Mouse (Mus musculus): ENCODE measurements around the gene B4galt5. TPM values are rescaled to one million over a fixed set of nuclear protein-coding genes. Genes with fewer than 3 reads are reported as not detected.

The B4galt5 gene
- polyA plus RNA-seq, 1 experiment from 2014 or later, result 6.0 TPM

DNA sequence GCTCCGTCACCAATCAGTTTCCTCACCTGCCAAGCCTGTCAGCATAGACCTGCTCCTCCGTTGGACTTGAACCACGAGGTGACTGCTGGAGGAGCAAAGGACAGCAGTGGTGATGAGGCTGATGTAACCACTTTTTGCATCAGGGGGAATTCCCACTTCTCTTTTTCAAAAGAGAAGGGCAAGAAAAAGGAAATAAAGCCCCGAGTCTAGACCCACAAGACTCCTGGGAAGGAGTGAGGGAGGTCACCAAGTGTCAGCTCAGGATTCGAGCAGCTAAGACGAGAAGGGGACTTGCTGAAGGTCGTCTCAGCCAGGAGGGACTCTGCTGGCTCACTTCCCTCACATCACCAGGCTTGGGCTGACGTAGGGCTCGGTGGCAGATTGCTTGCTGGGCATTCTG, 26.2 kb upstream of the B4galt5 start:
- Histone ChIP-seq H3K27ac (no peak overlapping the region), H3K4me3 (no peak overlapping the region), H3K27me3 (ENCODE audit: poor library complexity, severe bottlenecking) (no peaks in the 10 kb centered on the region), H3K4me1 (peaks cover 15% of the 10 kb centered on the region), H3K36me3 (replicated peaks) (no peaks in the 10 kb centered on the region), H3K9me3 (no peaks in the 10 kb centered on the region)
- 85% methylated on average over 9 of the region's 9 CpGs for WGBS
- no peak for DNase-seq (ENCODE audit: extremely low spot score, low spot score)

DNA sequence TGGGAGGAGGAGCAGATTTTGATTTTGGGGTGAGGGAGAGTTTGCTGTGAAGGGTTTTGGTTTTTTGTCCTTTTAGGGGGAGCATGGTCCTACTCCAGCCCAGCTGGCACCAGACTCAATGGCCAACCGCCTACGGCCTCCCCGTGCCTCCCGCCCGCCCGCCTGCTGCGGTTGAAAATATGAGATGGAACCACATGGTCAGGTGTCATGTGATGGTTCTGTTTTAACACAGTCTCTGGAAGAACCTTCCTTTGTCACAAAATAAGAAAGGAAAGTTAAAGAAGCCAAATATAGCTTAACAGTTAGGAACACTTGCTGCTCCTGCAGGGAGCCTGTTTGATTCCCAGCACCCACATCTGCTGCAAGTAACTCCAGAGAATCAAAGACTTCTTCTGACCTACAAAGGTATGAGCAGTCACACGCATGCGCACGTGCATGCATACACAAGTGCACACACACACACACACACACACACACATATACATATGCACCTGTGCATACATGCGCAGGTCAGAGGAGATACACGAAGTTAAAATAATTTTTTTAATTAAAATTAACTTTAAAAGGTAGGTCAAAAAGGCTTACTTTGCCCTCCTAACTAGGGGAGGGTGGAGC, 25.3 kb upstream of the B4galt5 start:
- DNase-seq (ENCODE audit: extremely low spot score, low spot score), result no peak
- no peak overlapping the region for H3K4me3 ChIP-seq
- no peaks in the 10 kb centered on the region for H3K9me3 ChIP-seq
- no peaks in the 10 kb centered on the region for H3K36me3 ChIP-seq (replicated peaks)
- no peak overlapping the region for H3K27ac ChIP-seq
- no peaks in the 10 kb centered on the region for H3K27me3 ChIP-seq (ENCODE audit: poor library complexity, severe bottlenecking)
- 90% methylated on average over 12 of the region's 12 CpGs for WGBS
- H3K4me1 ChIP-seq, result peaks cover 12% of the 10 kb centered on the region

DNA sequence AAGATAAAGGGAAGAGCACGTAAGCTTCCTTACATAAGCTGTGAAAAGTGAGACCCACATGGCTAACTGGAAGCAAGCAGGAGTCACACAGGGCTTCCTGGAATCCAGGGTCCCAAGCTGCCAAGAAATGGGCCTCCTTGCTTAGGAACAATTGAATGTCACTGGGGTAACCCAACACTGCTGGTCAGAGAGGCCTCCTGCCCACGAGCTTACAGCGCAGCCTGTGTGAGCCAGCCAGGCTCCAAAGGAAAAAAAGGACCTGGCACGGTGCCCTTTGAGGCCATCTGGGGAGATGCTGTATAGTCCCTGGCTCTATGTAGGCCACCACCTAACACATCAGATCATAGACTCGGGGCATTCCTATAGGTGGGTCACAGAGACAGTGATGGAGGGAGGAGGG, 24.3 kb upstream of the B4galt5 start:
- DNase-seq (ENCODE audit: extremely low spot score, low spot score), result no peak
- Histone ChIP-seq H3K9me3 (no peaks in the 10 kb centered on the region), H3K27ac (no peak overlapping the region), H3K4me3 (no peak overlapping the region), H3K27me3 (ENCODE audit: poor library complexity, severe bottlenecking) (no peaks in the 10 kb centered on the region), H3K36me3 (replicated peaks) (no peaks in the 10 kb centered on the region), H3K4me1 (peaks cover 4% of the 10 kb centered on the region; the same call in 1 of the 2 replicates)
- 83% methylated on average over 5 of the region's 5 CpGs for WGBS

DNA sequence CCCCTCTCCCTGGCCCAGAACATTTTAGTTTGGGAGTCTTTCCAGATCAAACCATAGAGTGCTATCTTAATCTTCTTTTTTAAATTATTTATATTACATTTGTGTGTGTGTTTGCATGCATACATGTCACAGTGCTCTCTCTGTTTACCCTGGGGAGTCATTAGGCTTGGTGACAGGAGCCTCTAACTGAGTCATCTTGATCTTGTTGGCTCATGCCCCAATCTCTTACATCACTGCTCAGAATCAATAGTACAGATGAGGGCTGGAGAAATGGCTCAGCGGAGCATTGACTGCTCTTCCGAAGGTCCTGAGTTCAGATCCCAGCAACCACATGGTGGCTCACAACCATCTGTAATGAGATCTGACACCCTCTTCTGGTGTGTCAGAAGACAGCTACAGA, 22.5 kb upstream of the B4galt5 start:
- H3K36me3 ChIP-seq (replicated peaks), result no peaks in the 10 kb centered on the region
- no peak overlapping the region for H3K4me3 ChIP-seq
- H3K27ac ChIP-seq, result no peak overlapping the region
- H3K4me1 ChIP-seq, result 0 out of 2 replicates have a peak, but pooled peaks cover 6% of the 10 kb centered on the region
- no peaks in the 10 kb centered on the region for H3K9me3 ChIP-seq
- no peak for DNase-seq (ENCODE audit: extremely low spot score, low spot score)
- H3K27me3 ChIP-seq (ENCODE audit: poor library complexity, severe bottlenecking), result no peaks in the 10 kb centered on the region
- WGBS, result 90% methylated on average over 2 of the region's 2 CpGs

DNA sequence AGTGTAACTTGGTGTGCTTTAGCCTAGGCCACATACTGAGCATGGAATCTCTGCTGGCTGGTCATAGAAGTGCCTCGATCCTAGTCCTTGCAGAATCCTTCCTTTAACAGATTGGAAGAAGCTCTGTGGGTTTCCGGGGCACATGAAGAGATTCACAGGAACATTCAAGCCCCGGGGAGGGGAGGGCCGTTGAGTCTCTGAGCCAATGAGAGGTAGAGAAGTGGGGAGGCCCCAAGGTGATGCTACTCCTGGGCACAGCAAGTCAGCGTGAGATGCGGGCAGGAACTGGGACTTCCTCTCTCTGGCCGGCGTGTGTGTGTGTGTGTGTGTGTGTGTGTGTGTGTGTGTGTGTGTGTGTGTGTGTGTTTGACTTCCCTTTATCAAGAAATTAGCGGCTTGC, 19.3 kb upstream of the B4galt5 start:
- H3K9me3 ChIP-seq, result 0 out of 2 replicates have a peak, but pooled peaks cover 3% of the 10 kb centered on the region
- 86% methylated on average over 7 of the region's 9 CpGs for WGBS
- 0 out of 2 replicates have a peak, but pooled peaks cover 6% of the 10 kb centered on the region for H3K4me1 ChIP-seq
- H3K27ac ChIP-seq, result no peak overlapping the region
- H3K27me3 ChIP-seq (ENCODE audit: poor library complexity, severe bottlenecking), result no peaks in the 10 kb centered on the region
- DNase-seq (ENCODE audit: extremely low spot score, low spot score), result no peak
- H3K36me3 ChIP-seq (replicated peaks), result no peaks in the 10 kb centered on the region
- no peak overlapping the region for H3K4me3 ChIP-seq

DNA sequence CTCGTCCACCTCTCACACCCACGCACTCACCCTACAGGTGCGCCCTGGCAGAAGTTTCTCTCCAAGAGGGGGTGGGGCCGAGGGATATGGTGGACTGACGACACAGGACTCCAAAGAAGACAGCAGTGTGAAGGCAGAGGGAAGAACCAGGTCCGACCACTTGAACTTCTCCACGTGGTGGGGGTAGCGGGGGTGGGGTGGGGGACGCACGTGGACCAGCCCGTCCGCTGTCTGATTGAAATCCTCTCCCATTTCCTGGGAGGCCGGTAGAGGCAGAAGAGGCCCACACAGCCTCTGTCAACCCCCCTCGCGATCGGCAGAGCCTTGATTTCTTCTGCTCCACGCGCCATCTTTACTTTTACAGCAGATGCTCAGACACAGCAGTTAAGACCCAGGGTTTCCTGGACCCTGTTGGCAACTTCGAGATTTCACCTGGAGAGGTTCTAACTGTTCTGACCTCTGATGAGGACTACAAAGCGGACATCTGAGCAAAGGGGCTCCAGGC, 18.8 kb upstream of the B4galt5 start:
- H3K36me3 ChIP-seq (replicated peaks), result no peaks in the 10 kb centered on the region
- no peak overlapping the region for H3K27ac ChIP-seq
- no peak for DNase-seq (ENCODE audit: extremely low spot score, low spot score)
- H3K4me3 ChIP-seq, result no peak overlapping the region
- H3K27me3 ChIP-seq (ENCODE audit: poor library complexity, severe bottlenecking), result no peaks in the 10 kb centered on the region
- H3K4me1 ChIP-seq, result 0 out of 2 replicates have a peak, but pooled peaks cover 6% of the 10 kb centered on the region
- H3K9me3 ChIP-seq, result 0 out of 2 replicates have a peak, but pooled peaks cover 3% of the 10 kb centered on the region
- WGBS, result 69% methylated on average over 19 of the region's 20 CpGs

DNA sequence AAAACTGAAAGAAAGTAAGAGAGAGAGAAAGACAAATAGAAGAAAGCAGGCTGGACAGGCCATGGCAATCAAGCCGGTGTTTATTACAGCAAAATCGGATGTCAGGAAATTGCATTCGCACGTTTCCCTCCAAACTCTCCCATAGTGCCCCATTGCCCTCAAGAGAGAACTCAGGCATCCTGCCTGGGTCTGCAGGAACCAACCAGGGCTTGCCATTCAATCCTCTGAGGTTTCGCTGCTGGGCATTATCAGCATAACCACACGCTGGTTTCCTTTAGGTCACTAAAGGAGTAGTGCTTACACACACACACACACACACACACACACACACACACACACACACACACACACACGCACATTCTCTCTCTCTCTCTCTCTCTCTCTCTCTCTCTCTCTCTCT, 18.3 kb upstream of the B4galt5 start:
- H3K4me3 ChIP-seq, result no peak overlapping the region
- H3K4me1 ChIP-seq, result 0 out of 2 replicates have a peak, but pooled peaks cover 6% of the 10 kb centered on the region
- H3K36me3 ChIP-seq (replicated peaks), result no peaks in the 10 kb centered on the region
- WGBS, result 69% methylated on average over 7 of the region's 7 CpGs
- H3K9me3 ChIP-seq, result 0 out of 2 replicates have a peak, but pooled peaks cover 3% of the 10 kb centered on the region
- H3K27me3 ChIP-seq (ENCODE audit: poor library complexity, severe bottlenecking), result no peaks in the 10 kb centered on the region
- no peak overlapping the region for H3K27ac ChIP-seq
- DNase-seq (ENCODE audit: extremely low spot score, low spot score), result no peak

DNA sequence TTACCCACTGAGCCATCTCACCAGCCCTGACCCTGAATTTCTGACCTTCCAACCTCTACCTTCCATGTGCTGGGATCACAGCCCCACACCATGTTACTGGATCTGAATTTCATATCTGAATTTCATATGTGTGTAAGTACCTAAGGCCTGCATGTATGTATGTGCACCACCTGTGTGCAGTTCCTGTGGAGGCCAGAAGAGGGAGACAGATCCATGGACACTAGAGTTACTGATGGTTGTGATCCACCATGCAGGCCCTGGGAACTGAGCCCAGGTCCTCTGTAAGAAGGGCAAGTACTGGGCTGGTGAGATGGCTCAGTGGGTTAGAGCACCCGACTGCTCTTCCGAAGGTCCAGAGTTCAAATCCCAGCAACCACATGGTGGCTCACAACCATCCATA, 16.1 kb upstream of the B4galt5 start:
- 0 out of 2 replicates have a peak, but pooled peaks cover 3% of the 10 kb centered on the region for H3K9me3 ChIP-seq
- WGBS, result 100% methylated on average over 2 of the region's 2 CpGs
- H3K4me3 ChIP-seq, result no peak overlapping the region
- no peak overlapping the region for H3K27ac ChIP-seq
- no peak for DNase-seq (ENCODE audit: extremely low spot score, low spot score)
- H3K4me1 ChIP-seq, result 0 out of 2 replicates have a peak, but pooled peaks cover 6% of the 10 kb centered on the region
- H3K27me3 ChIP-seq (ENCODE audit: poor library complexity, severe bottlenecking), result no peaks in the 10 kb centered on the region
- H3K36me3 ChIP-seq (replicated peaks), result no peaks in the 10 kb centered on the region

DNA sequence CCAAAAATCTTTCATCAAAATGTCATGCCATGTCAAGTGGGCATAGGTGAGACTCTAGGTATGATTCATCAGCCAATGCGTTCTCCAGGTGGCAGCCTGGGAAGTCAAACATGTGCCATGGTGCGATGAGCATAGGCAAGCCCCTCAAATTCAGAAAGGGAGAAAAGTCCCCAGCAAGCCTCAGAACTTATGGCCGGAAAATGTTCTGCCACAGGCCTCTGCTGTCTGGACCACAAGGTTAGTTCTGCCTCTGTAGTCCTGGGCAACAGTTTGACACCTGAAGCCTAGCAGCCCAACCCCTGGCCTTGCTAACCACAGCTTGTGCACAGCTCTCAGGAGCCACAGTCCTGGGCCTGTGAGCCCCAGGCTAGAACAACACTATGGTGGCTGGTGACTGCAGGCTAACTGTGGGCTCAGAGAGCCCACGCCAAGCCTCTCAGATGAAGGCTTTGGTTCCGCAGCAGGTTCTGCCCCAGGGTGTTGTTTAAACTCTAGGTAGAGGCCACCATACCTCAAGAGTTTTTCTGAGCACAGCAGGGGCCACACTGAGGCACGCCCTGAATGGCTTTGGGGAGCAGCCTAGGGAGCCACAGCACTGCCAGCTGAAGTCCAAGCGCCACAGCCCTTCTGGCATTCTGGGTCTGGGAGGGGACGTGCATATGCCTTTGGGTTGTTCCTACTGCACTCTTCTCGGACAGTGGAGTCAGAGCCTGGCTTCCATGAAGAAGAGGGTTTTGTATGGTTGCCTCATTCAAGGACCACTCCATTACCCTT, 14.5 kb upstream of the B4galt5 start:
- Histone ChIP-seq H3K27ac (no peak overlapping the region), H3K27me3 (ENCODE audit: poor library complexity, severe bottlenecking) (no peaks in the 10 kb centered on the region), H3K4me1 (0 out of 2 replicates have a peak, but pooled peaks cover 6% of the 10 kb centered on the region), H3K4me3 (no peak overlapping the region), H3K36me3 (replicated peaks) (no peaks in the 10 kb centered on the region), H3K9me3 (0 out of 2 replicates have a peak, but pooled peaks cover 3% of the 10 kb centered on the region)
- WGBS, result 71% methylated on average over 9 of the region's 9 CpGs
- DNase-seq (ENCODE audit: extremely low spot score, low spot score), result no peak

DNA sequence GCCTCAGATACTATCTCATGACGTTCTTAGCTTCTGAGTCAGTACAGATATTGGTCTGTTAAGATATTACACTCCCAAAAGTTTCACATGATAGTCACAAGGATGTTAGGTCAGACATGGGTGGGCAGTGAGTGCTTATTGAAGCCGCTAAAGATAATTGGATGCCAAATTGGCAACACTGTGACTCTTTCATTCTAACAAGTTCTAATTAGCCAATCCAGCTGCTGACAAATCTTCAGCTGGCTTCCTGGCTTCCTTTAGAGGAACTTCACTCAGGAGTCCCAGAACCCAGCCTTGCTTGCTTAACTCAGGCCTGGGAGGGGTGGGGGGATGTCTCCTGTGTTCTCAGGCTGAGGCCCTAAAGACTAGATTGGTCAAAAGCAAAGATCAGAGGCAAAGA, 9.5 kb upstream of the B4galt5 start:
- 0 out of 2 replicates have a peak, but pooled peaks cover 3% of the 10 kb centered on the region for H3K27me3 ChIP-seq (ENCODE audit: poor library complexity, severe bottlenecking)
- H3K36me3 ChIP-seq (replicated peaks), result no peaks in the 10 kb centered on the region
- H3K4me1 ChIP-seq, result peaks cover 16% of the 10 kb centered on the region
- WGBS, result 90% methylated on average over 2 of the region's 2 CpGs
- DNase-seq (ENCODE audit: extremely low spot score, low spot score), result no peak
- no peaks in the 10 kb centered on the region for H3K9me3 ChIP-seq
- no peak overlapping the region for H3K4me3 ChIP-seq
- no peak overlapping the region for H3K27ac ChIP-seq

DNA sequence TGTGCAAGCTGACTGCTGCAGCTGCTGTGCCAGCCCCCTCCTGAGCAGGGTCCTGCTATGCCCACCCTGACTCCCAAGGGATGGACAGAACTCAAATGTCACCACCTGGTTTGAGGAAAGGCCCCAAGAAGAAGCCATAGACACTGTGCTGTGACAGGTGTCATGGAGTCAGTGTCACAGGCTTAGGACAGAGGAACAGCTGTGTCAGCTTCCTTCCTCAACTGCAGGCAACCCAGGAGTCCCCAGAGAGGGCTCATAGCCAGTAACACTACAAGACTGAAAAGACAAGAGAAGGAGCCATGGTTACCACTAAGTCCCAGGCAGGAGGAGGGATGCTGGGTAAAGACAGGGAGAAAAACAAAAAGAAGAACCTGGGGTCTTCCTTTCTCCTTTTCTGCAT, 7.9 kb upstream of the B4galt5 start:
- no peak for DNase-seq (ENCODE audit: extremely low spot score, low spot score)
- no peak overlapping the region for H3K27ac ChIP-seq
- H3K4me1 ChIP-seq, result peaks cover 27% of the 10 kb centered on the region
- H3K4me3 ChIP-seq, result no peak overlapping the region
- no peaks in the 10 kb centered on the region for H3K36me3 ChIP-seq (replicated peaks)
- H3K27me3 ChIP-seq (ENCODE audit: poor library complexity, severe bottlenecking), result peaks cover 12% of the 10 kb centered on the region
- H3K9me3 ChIP-seq, result no peaks in the 10 kb centered on the region

DNA sequence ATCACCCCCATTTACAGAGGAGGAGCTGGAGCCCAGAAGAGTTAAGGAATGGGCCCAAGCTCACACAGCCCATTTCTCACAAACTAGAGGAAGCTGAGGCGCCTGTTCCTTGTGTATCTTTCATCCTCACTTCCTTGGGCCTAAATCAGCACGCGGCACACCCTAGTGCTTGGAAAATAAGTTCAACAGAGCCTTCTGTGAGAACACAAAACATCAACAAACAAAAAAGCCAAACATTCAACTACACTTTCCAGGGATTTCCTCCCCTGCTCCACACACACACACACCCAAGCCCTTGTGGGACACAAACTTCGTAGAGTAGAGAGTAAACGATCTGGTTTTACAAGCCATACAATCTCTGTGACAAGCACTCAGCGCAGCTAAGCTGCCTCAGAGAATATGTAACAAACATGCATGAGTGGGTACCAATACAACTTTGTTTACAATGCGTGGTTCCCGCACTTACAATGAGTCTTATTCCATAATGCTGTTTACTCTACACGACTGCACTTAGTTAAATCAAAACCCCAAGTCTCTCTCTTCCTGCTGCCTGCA, 5.7 kb upstream of the B4galt5 start:
- Histone ChIP-seq H3K27me3 (ENCODE audit: poor library complexity, severe bottlenecking) (peaks cover 34% of the 10 kb centered on the region), H3K4me3 (no peak overlapping the region), H3K27ac (peak overlapping the region; percentile 9; the same call in 1 of the 2 replicates), H3K9me3 (no peaks in the 10 kb centered on the region), H3K4me1 (peaks cover 32% of the 10 kb centered on the region), H3K36me3 (replicated peaks) (no peaks in the 10 kb centered on the region)
- 69% methylated on average over 9 of the region's 9 CpGs for WGBS
- DNase-seq (ENCODE audit: extremely low spot score, low spot score), result no peak

DNA sequence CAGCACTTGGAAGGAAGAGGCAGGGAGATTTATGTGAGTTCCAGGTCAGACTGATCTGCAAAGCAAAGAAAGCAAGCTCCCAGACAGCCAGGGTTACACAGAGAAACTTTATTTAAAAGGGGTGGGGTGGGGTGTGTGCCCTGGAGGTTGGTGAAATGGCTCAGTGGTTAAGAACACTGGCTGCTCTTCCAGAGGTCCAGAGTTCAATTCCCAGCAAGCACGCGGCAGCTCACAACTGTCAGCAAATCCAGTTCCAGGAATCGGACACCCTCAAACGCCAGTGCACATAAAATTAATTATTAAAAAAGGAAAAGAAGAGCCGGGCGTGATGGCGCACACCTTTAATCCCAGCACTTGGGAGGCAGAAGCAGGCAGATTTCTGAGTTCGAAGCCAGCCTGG, 5.1 kb upstream of the B4galt5 start:
- no peak overlapping the region for H3K4me3 ChIP-seq
- H3K27ac ChIP-seq, result no peak overlapping the region
- 87% methylated on average over 8 of the region's 8 CpGs for WGBS
- no peaks in the 10 kb centered on the region for H3K36me3 ChIP-seq (replicated peaks)
- no peaks in the 10 kb centered on the region for H3K9me3 ChIP-seq
- peaks cover 36% of the 10 kb centered on the region for H3K27me3 ChIP-seq (ENCODE audit: poor library complexity, severe bottlenecking)
- no peak for DNase-seq (ENCODE audit: extremely low spot score, low spot score)
- H3K4me1 ChIP-seq, result peaks cover 37% of the 10 kb centered on the region
